Mouse (Mus musculus) induced T-regulatory cell, adult 2 months (primary cell): ENCODE data around the gene Ccr3.
A peak's percentile ranks its signal among the peaks of the same experiment; 100 is the strongest.
"Not testable (repeated sequence)": the region's sequence is repeated elsewhere in the genome, so short reads cannot be mapped to it uniquely, and the experiment has no call there.

Experiments
- DNase-seq: peaks from one replicate; pipeline ENCODE4 v3.0.0-alpha.2; 2012; ENCODE audit warnings: low read depth

The Ccr3 gene

DNA sequence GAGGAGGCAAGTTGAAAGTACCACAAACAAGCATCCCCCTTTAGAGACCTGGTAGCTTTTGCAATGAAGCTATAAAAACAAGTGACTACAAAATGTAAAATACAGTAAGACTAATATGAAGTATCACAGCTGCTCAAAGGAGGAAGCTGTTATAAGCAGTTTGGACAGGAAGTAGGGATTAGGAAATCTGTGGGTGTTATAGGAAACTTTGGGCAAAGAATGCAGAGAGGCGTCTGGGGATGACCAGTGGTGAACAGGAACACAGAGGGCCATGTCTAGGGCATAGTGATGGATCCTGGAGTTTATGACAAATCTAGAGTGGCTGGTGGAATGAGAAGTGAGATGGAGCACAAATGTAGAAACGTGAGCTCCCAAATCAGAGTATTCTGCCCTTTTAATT is 31.8 kb downstream of the Ccr3 start:
- DNase-seq: no peak

DNA sequence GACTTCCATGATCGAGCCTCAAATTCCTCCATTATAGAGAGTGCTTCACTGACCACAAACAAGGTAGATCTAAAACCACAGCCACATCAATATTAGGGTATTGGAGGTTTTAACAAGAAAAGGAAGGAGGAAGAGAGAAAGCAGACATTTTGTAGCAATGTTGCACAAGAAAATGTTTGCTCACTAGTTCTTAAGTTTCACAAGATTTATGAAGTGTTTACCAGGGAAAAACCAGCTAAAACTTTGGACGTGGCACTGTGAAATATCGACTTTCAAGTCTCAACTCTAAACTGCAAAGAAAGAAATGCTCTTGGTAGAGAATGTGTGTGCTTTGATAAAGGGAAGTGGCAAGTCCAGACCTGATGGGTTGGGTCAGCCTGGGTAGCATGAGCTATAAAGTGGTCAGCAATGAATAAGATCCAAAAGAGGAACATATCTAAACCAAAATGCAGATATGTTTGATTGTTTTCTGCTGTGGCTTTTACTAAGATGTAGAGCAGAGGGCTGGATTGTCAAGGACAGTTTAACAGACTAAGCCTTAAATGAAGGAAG is 34.5 kb downstream of the Ccr3 start:
- DNase-seq: no peak

GRCm38 (mm10) chr9:124059660-124060352 is 38.0 kb downstream of the Ccr3 start:
- peak; percentile 38 for DNase-seq

- DNase-seq: not testable (repeated sequence)
These were observed 40.0 kb downstream of the Ccr3 start for GRCm38 (mm10) chr9:124061474-124062432.

DNA sequence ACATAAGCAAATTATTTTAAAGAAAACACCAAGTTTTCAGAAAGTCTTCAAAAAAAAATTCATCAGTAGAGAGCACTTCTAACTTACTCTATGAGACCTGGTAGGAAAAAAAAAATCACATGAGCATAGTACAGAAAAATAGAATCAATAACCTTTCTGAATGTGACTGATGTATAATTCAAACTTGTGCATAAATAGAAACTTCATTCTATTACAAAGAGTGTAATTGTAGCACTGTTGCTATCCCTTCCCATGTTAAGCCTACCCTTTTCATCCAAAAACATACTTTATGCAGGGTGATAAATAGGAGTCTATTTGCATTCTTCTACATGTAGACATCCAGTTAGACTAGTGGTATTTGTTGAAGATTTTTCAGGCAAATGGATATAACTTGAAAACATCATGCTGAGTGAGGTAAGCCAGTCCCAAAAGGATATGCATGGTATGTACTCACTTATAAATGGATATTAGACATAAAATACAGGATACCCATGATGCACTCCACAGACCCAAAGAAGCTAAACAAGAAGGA is 44.9 kb downstream of the Ccr3 start:
- peak; percentile 39 for DNase-seq

- DNase-seq: peak; percentile 86
These were observed 46.6 kb downstream of the Ccr3 start for GRCm38 (mm10) chr9:124068098-124069058.

DNA sequence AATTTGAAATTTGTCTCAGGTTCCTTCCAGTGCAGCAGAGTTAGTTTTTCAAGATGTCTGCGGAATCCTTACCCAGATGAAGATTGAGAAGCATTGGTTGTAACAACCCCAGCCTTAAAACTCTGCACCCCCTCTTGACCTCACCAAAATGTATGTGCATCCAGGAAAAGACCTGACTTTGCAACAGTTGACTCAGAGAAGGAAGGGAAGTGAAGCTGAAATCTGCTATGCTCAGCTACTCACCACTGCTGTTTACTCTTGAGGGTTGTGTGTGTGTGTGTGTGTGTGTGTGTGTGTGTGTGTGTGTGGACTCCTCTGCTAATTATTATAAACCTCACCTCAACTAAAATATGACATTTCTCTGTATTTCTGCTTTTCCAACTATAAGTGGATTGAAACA is 49.7 kb downstream of the Ccr3 start:
- peak; percentile 65 for DNase-seq

GRCm38 (mm10) chr9:124079803-124080202 is 58.0 kb downstream of the Ccr3 start:
- DNase-seq: peak; percentile 80

DNA sequence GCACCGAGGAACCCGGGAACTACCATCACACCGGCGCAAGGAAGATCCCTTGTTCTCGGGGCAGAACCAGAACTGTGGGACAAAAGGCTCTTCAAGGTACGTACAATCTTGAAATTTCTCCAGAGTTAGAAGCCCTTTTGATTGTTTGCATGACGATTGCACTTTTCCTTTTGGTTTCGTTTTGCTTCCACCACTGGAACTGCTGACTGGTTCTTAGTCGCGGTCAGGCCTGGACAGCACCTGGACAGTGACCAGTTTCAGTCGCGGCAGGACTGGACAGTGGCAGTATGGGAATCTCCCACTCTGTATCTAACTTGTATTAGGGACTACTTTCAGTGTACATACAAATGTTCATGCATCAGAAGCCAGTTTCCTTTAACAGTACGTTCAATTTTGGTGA is 58.7 kb downstream of the Ccr3 start:
- DNase-seq: peak; percentile 64
